Mouse (Mus musculus): Measurements from ENCODE around the gene Mageh1.
"Not testable (repeated sequence)": the region's sequence is repeated elsewhere in the genome, so short reads cannot be mapped to it uniquely, and the experiment has no call there.

DNA sequence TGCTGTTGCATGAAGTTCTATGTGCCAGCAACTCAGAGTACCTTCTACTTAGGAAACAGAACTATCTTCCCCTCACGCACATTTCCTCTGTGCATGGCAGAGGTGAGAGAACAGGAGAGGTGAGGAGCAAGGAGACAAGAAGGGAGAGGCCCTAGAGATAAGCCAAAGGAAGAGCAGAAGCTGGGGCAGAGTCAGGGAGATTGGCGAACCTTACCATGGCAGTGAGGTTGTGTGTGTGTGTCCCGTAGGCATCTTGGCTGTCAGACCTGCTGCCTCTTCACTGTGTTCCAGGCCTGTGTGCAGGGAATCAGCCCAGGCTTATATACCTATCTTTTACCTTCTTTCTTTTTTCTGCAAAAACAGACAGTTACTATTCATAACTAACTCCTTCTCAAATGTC is 11.7 kb downstream of the Mageh1 start:
- TF ChIP-seq POLR2A (IDR thresholded peaks at IDR 0.05; ENCODE audit: low read depth, low read length); CTCF (IDR thresholded peaks at IDR 0.05; ENCODE audit: extremely low read depth, insufficient read length, insufficient replicate concordance, low read depth, low read length): not testable (repeated sequence)
